Mouse (Mus musculus) G1E (cell line): ENCODE data around the gene Boc. TPM values are rescaled to one million over a fixed set of nuclear protein-coding genes. Genes with fewer than 3 reads are reported as not detected.

Experiments used
- ATAC-seq: 2 replicates; pipeline ENCODE4 v1.8.0; 2016; ENCODE audit warnings: mild to moderate bottlenecking; ENCODE audit not compliant: insufficient number of reproducible peaks, poor library complexity, low FRiP score, severe bottlenecking; ENCODE audit errors: extremely low read depth
- DNase-seq: peaks from one replicate; pipeline ENCODE4 v3.0.0; 2012; ENCODE audit warnings: low spot score
- H3K27me3 ChIP-seq: 2 replicates; pipeline ENCODE4 v1.6.1; 2012; ENCODE audit warnings: mild to moderate bottlenecking, low read length, inconsistent platforms; ENCODE audit not compliant: insufficient read depth
- H3K36me3 ChIP-seq: replicated peaks from 2 replicates; pipeline ENCODE3; 2012; ENCODE audit warnings: mild to moderate bottlenecking, inconsistent platforms
- H3K4me1 ChIP-seq: 2 replicates; pipeline ENCODE4 v1.6.1; 2012; ENCODE audit warnings: low read depth, low read length, inconsistent platforms, mixed read lengths; ENCODE audit not compliant: insufficient read depth
- H3K4me3 ChIP-seq: 2 replicates; pipeline ENCODE4 v1.5.1; 2012; ENCODE audit warnings: low read depth, mild to moderate bottlenecking, inconsistent platforms, low read length, moderate library complexity, mixed read lengths
- H3K9me3 ChIP-seq: replicated peaks from 2 replicates; pipeline ENCODE4 v1.6.1; 2012; ENCODE audit warnings: inconsistent platforms
- CTCF ChIP-seq: IDR thresholded peaks from 2 replicates; pipeline ENCODE4 v1.5.1; 2012; ENCODE audit warnings: low read depth, low read length, inconsistent platforms, mixed read lengths
- GATA1 ChIP-seq: IDR thresholded peaks from 2 replicates; pipeline ENCODE4 v1.6.1; 2012; ENCODE audit warnings: borderline replicate concordance, low read length, inconsistent platforms, mixed read lengths
- GATA2 ChIP-seq: IDR thresholded peaks from 2 replicates; pipeline ENCODE4 v1.6.1; 2012; ENCODE audit warnings: low read depth, low read length, inconsistent platforms, borderline replicate concordance
- POLR2AphosphoS5 ChIP-seq: IDR thresholded peaks from 2 replicates; pipeline ENCODE4 v1.6.1; 2012; ENCODE audit warnings: low read depth, low read length, inconsistent platforms; ENCODE audit not compliant: insufficient replicate concordance
- TAL1 ChIP-seq: conservative IDR thresholded peaks from 2 replicates; pipeline ENCODE4 v1.6.1; 2012; ENCODE audit warnings: low read depth, low read length, inconsistent platforms, mixed read lengths
- polyA plus RNA-seq: library from polyadenylated mRNA; stranded (reverse); fragments of >175 nt; gene quantifications from 2 replicates; pipeline ENCODE4 v1.2.3, GENCODE M21; 2012
- total RNA-seq, 2 experiments: library from RNA; stranded (forward) in 1 of 2; stranded (reverse) in 1 of 2; fragments of 200-1000 nt in 1 of 2; fragments of >200 nt in 1 of 2; fragmentation: Nextera tagmentation in 1 of 2; gene quantifications; 2 replicates each; pipeline ENCODE4 v1.2.3; 2014 to 2017

Boc gene
- total and polyA plus RNA-seq, 3 experiments: not detected

DNA sequence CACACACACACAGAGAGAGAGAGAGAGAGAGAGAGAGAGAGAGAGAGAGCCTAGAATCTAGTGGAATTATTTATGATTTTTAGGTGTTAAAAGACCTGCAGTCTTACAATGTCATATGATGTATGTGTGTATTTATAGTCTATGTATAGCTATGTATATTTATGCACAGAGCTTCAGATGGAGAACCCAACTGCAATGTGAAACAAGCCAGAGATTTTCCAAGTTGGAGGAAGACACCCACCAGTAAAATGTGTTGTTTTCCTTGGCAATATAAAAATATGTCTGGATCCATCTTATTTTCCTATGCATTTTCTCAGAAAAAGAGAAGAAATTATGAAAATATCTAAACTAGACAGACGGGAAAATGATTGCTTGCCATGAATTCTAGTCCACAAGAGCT is 32.7 kb downstream of the Boc start:
- no peaks in the 10 kb centered on the region for H3K36me3 ChIP-seq
- H3K4me1 ChIP-seq: no peaks in the 10 kb centered on the region
- no peaks in the 10 kb centered on the region for H3K9me3 ChIP-seq
- no peaks in the 10 kb centered on the region for H3K27me3 ChIP-seq
- ATAC-seq (no peak), DNase-seq (no peak)
- no peak overlapping the region for H3K4me3 ChIP-seq
- TF ChIP-seq GATA1: no peak

DNA sequence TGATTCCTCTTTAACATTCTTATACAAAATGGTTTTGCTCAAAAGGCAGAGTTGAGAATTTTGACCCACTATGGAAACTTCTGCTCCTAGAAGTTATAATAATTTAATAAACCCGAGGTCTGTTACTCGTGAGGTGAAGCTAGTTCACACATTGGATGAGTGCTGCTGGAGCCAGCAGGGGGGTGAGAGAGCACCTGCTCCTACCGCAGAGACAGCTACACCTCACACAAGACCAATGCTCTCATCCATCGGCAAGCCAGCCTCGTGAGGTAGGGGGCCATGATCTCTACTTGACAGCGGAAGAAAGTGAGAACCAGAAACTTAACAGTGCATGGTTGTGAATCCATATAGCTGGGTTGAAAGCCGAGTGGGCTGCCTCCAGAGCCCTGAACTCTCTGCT is 35.1 kb downstream of the Boc start:
- Histone ChIP-seq H3K4me1 (no peaks in the 10 kb centered on the region), H3K9me3 (no peaks in the 10 kb centered on the region), H3K36me3 (no peaks in the 10 kb centered on the region), H3K27me3 (no peaks in the 10 kb centered on the region), H3K4me3 (no peak overlapping the region)
- DNase-seq (no peak), ATAC-seq (no peak)
- TF ChIP-seq TAL1 (no peak), CTCF (no peak), GATA2 (no peak), POLR2AphosphoS5 (no peak), GATA1 (no peak)

DNA sequence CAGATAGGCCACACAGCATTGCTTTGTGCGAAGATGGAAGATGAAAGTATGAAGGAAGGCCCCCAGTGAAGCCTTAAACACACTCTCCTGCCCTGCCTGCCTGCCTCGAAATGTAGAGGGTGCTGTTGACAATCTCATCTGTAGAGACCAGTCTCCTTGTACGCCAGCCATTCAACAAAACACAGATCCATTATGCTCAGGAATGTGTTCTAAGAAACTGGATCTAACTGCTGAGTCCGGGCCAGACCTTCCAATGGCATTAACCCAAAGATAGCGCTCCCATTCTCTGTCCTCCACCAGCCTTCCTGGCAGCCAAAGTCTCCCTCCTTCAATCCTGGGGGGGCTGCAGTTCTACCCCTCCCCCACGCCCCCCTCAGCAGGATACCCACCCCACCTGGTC is 42.2 kb downstream of the Boc start:
- no peak overlapping the region for H3K4me3 ChIP-seq
- no peak for TF ChIP-seq TAL1
- no peak for TF ChIP-seq CTCF
- TF ChIP-seq GATA1: no peak
- TF ChIP-seq POLR2AphosphoS5: no peak
- TF ChIP-seq GATA2: no peak
- ATAC-seq: no peak

GRCm38 (mm10) chr16:44510521-44511213 is 48.0 kb downstream of the Boc start:
- no peaks in the 10 kb centered on the region for H3K9me3 ChIP-seq
- TF ChIP-seq CTCF (no peak), TAL1 (no peak), GATA2 (no peak)
- no peaks in the 10 kb centered on the region for H3K36me3 ChIP-seq

More for the DNA sequence above, 42.2 kb downstream of the Boc start:
- H3K27me3 ChIP-seq: no peaks in the 10 kb centered on the region
- no peaks in the 10 kb centered on the region for H3K9me3 ChIP-seq
- no peaks in the 10 kb centered on the region for H3K36me3 ChIP-seq
- H3K4me1 ChIP-seq: no peaks in the 10 kb centered on the region
- no peak for DNase-seq

DNA sequence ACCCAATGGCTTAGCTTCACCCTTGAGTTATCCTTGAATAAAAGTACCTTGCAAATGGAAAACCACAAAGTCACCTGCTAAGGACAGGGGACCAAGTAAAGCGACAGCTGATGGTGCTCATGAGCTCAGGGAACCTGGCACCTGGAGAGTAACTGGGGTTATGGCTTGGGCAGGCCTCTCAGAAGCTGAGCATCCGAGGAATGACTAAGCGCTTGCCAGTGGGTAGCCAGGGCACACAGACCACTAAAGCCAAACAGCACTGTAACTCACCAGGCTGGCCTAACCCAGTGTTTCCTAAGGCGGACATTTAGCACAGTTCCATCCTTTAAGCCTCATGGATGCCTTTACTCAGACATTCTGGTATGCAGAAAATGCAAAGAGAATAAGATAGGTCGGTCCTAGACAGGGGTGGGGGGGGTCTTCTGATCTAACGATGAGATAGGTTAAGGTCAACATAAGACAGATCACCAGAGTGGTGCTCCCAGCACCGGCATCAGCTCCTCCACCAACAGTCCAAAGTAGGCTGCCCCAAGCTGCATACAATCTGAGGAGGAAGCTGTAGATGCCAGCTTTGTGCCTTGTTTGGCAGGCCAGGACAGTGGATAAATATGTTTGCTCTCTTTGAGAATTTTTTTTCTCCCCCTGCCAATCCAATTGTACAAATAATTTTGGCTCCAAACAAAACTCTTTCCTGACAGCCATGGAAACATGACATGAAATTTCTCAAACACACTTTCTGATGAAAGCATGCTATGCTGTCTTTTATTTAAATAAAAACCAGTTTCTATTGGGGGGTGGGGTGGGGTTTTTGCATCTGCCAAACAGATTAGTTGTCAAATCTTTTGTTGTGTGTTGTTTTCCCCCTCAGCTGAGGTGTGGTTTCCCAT is 49.0 kb downstream of the Boc start:
- Histone ChIP-seq H3K36me3 (no peaks in the 10 kb centered on the region), H3K4me1 (no peaks in the 10 kb centered on the region), H3K9me3 (no peaks in the 10 kb centered on the region), H3K27me3 (peaks cover 11% of the 10 kb centered on the region; the same call in 1 of the 2 replicates), H3K4me3 (no peak overlapping the region)
- TF ChIP-seq GATA1 (no peak), POLR2AphosphoS5 (no peak), GATA2 (no peak), TAL1 (no peak), CTCF (no peak)
- DNase-seq (no peak), ATAC-seq (no peak)

More at GRCm38 (mm10) chr16:44510521-44511213, 48.0 kb downstream of the Boc start:
- Histone ChIP-seq H3K27me3 (peaks cover 11% of the 10 kb centered on the region; the same call in 1 of the 2 replicates), H3K4me1 (no peaks in the 10 kb centered on the region), H3K4me3 (no peak overlapping the region)
- DNase-seq: no peak
- no peak for ATAC-seq

- no peak for ATAC-seq
- Histone ChIP-seq H3K9me3 (no peaks in the 10 kb centered on the region), H3K4me3 (no peak overlapping the region), H3K4me1 (no peaks in the 10 kb centered on the region), H3K36me3 (no peaks in the 10 kb centered on the region), H3K27me3 (peaks cover 11% of the 10 kb centered on the region; the same call in 1 of the 2 replicates)
- TF ChIP-seq GATA2: no peak
- TF ChIP-seq GATA1: no peak
- no peak for TF ChIP-seq TAL1
- TF ChIP-seq POLR2AphosphoS5: no peak
- no peak for DNase-seq
Measured at GRCm38 (mm10) chr16:44508772-44509171, 49.9 kb downstream of the Boc start.
